9 mouse cellular contexts compared by ENCODE assay signal in the genomic region with DNA sequence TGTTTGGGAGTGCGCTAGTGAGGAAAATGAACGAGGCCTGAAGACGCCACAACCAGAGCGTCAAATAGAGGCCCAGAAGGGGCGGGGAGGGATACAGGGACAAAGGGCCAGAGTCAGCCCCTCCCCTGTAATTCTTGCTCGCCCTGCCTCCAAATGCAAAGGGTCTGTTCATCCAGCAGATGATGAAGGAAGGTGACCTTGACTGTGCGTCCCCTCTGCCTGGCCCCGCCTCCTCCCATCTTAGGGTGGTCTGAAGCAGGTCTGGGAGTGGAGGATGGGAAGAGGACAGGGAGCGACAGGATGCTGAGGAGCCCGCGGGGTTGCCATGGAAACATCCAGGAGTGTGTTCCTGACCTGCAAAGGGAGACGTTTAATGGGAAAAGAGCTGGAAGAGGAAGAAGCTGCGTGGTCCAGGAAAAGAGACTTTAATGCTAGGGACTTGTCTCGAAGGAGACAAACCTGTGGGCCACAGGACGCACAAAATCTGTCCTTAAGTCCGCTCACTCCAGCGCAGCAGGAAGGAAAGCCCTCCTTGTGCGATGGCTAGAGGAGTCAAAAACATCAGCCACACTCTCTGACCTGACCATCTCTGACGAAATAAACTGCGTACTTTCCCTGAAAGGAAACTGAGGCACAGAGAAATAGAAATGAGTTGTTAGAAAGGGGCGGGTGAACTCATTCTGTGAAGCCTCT. TPM values are rescaled to one million over a fixed set of nuclear protein-coding genes. Genes with fewer than 3 reads are reported as not detected.
DNase-seq lines count a peak whose midpoint lies in the region; ATAC-seq and TF ChIP-seq lines count a peak whose summit lies in the region.
"Had no signal": no experiment of that assay in that cellular context is flagged by ENCODE, and none has a peak within 500 bp of the region (broad histone marks: within the 10 kb centered on the region; RNA-seq: fewer than 3 reads in every experiment).

No protein-coding gene starts in this region.

- no peaks in the 10 kb centered on the region for H3K36me3 ChIP-seq in kidney, postnatal 0 days (ENCODE audit: insufficient read depth, low read length)
- no peaks in the 10 kb centered on the region for H3K36me3 ChIP-seq in forebrain, embryonic 12.5 days (replicated peaks)

- no peaks in the 10 kb centered on the region for H3K9me3 ChIP-seq in kidney, postnatal 0 days (replicated peaks; ENCODE audit: low read length)
- H3K9me3 ChIP-seq in forebrain, embryonic 12.5 days = no peaks in the 10 kb centered on the region

- no peak overlapping the region for H3K9ac ChIP-seq in kidney, postnatal 0 days (ENCODE audit: low read depth, low read length)
- H3K9ac ChIP-seq in forebrain, embryonic 12.5 days = peak overlapping the region; percentile 51

- 0 out of 2 replicates have a peak overlapping the region, but pooled peaks have one; percentile 13 for H3K4me2 ChIP-seq in kidney, postnatal 0 days (ENCODE audit: low read length)
- peak overlapping the region; percentile 51 for H3K4me2 ChIP-seq in forebrain, embryonic 12.5 days

- no peak for ATAC-seq in kidney, postnatal 0 days (replicated peaks; ENCODE audit: low FRiP score, low read depth)
- ATAC-seq in forebrain, embryonic 12.5 days (ENCODE audit: low FRiP score) = peak; percentile 92

- H3K4me1 ChIP-seq in kidney, postnatal 0 days (replicated peaks; ENCODE audit: insufficient read depth, low read length) = no peaks in the 10 kb centered on the region
- H3K4me1 ChIP-seq in forebrain, embryonic 12.5 days = peaks cover 27% of the 10 kb centered on the region

- H3K4me3 ChIP-seq in kidney, postnatal 0 days (replicated peaks; ENCODE audit: low read depth, low read length) = no peak overlapping the region
- peak overlapping the region; percentile 31 for H3K4me3 ChIP-seq in forebrain, embryonic 12.5 days (replicated peaks)

- intact Hi-C loops in left cerebral cortex, postnatal 4 days (cut with DNase I) = no loop called here

- H3K27ac ChIP-seq in kidney, postnatal 0 days = no peak overlapping the region
- peak overlapping the region; percentile 81 for H3K27ac ChIP-seq in forebrain, embryonic 12.5 days

- 10% methylated on average over 21 of the region's 21 CpGs for WGBS in kidney, postnatal 0 days
- WGBS in forebrain, embryonic 12.5 days = 1% methylated on average over 21 of the region's 21 CpGs

- DNase-seq in kidney, postnatal 0 days (ENCODE audit: low spot score) = no peak
- no peak for DNase-seq in kidney, postnatal 10 days
- peak; percentile 81 for DNase-seq in left cerebral cortex, postnatal 4 days
- peak; percentile 64 for DNase-seq in right cerebral cortex, postnatal 14 days
- no peak for DNase-seq in gastrocnemius, postnatal 4 days (ENCODE audit: low spot score in 2 of 2)
- no peak for DNase-seq in thymus, postnatal 36 days
- DNase-seq in kidney, adult 11 months = no peak

- H3K27me3 ChIP-seq in kidney, postnatal 0 days (ENCODE audit: insufficient read depth, low read length) = peaks cover 6% of the 10 kb centered on the region; the same call in 1 of the 2 replicates
- peaks cover 7% of the 10 kb centered on the region; the same call in 1 of the 2 replicates for H3K27me3 ChIP-seq in forebrain, embryonic 12.5 days

- no peak for TF ChIP-seq CTCF in kidney, postnatal 0 days (IDR thresholded peaks at IDR 0.05; ENCODE audit: low read depth)

RNA-seq across cellular contexts. Expression of a gene that starts 0.6 kb away (rescaled TPM):
- 0.60 and 0.68 TPM in 2 replicates for polyA plus RNA-seq in kidney, postnatal 0 days (2015; fragmentation: Nextera tagmentation; extraction: Ambion mirVana)
- 11.1 and 12.4 TPM in 2 replicates for polyA plus RNA-seq in forebrain, embryonic 12.5 days (2016; fragmentation: Nextera tagmentation; extraction: Ambion mirVana)
- total RNA-seq in left cerebral cortex, postnatal 4 days (2021) = 10 to 100 TPM; 18.7 to 27.1 TPM
- under 1 TPM in 1 of 2 experiments, not detected in 1; 0.23 TPM for total RNA-seq in gastrocnemius, postnatal 4 days (2021)
- total RNA-seq: liver, adult 2 months had no signal
- polyA plus RNA-seq: liver, adult 2 months had no signal

RNA-seq across cellular contexts. Expression of a gene that starts 22.1 kb away (rescaled TPM):
- polyA plus RNA-seq in kidney, postnatal 0 days (2015; fragmentation: Nextera tagmentation; extraction: Ambion mirVana) = 8.2 and 9.2 TPM in 2 replicates
- 16.3 and 19.3 TPM in 2 replicates for polyA plus RNA-seq in forebrain, embryonic 12.5 days (2016; fragmentation: Nextera tagmentation; extraction: Ambion mirVana)
- 100 to 1,000 TPM; 102 to 105 TPM for total RNA-seq in left cerebral cortex, postnatal 4 days (2021)
- total RNA-seq in gastrocnemius, postnatal 4 days (2021) = 10 to 100 TPM; 17.6 TPM

RNA-seq across cellular contexts. Expression of a gene that starts 32.0 kb away (rescaled TPM):
- 0.79 and 1.1 TPM in 2 replicates for polyA plus RNA-seq in kidney, postnatal 0 days (2015; fragmentation: Nextera tagmentation; extraction: Ambion mirVana)
- polyA plus RNA-seq in forebrain, embryonic 12.5 days (2016; fragmentation: Nextera tagmentation; extraction: Ambion mirVana) = 1.6 and 2.8 TPM in 2 replicates
- total RNA-seq in left cerebral cortex, postnatal 4 days (2021) = 1 to 10 TPM in 1 of 2 experiments, under 1 TPM in 1; 0.92 to 1.4 TPM
- total RNA-seq in gastrocnemius, postnatal 4 days (2021) = 1 to 10 TPM; 1.4 to 1.7 TPM

RNA-seq across cellular contexts. Expression of a gene that starts 39.0 kb away (rescaled TPM):
- 28.3 and 31.0 TPM in 2 replicates for polyA plus RNA-seq in kidney, postnatal 0 days (2015; fragmentation: Nextera tagmentation; extraction: Ambion mirVana)
- polyA plus RNA-seq in forebrain, embryonic 12.5 days (2016; fragmentation: Nextera tagmentation; extraction: Ambion mirVana) = 55.2 and 55.9 TPM in 2 replicates
- total RNA-seq in left cerebral cortex, postnatal 4 days (2021) = 10 to 100 TPM; 12.5 to 13.8 TPM
- 10 to 100 TPM; 12.3 to 13.6 TPM for total RNA-seq in gastrocnemius, postnatal 4 days (2021)

RNA-seq across cellular contexts. Expression of a gene that starts 39.6 kb away (rescaled TPM):
- polyA plus RNA-seq in kidney, postnatal 0 days (2015; fragmentation: Nextera tagmentation; extraction: Ambion mirVana) = 0.76 and 0.92 TPM in 2 replicates
- 1.2 and 1.7 TPM in 2 replicates for polyA plus RNA-seq in forebrain, embryonic 12.5 days (2016; fragmentation: Nextera tagmentation; extraction: Ambion mirVana)
- total RNA-seq in left cerebral cortex, postnatal 4 days (2021) = 1 to 10 TPM; 2.6 to 3.1 TPM
- under 1 TPM; 0.15 to 0.18 TPM for total RNA-seq in gastrocnemius, postnatal 4 days (2021)
- total RNA-seq: liver, adult 2 months had no signal
- polyA plus RNA-seq: liver, adult 2 months had no signal

Comparison
In these comparisons a context has a peak if more than half of its experiments do, and no peak if none do; other contexts are left out.
1. DNase-seq: peak in left cerebral cortex, postnatal 4 days (single experiment) and right cerebral cortex, postnatal 14 days (single experiment); none in kidney, postnatal 0 days (single experiment), kidney, postnatal 10 days (single experiment), gastrocnemius, postnatal 4 days (0 of 2), thymus, postnatal 36 days (0 of 2) and kidney, adult 11 months (single experiment).
2. RNA of a gene that starts 0.6 kb away (total RNA-seq): 18.7 to 27.1 TPM in left cerebral cortex, postnatal 4 days; 0.23 TPM in gastrocnemius, postnatal 4 days; every median in the first group is over 10 times any median in the second.
3. RNA of a gene that starts 22.1 kb away (total RNA-seq): 102 to 105 TPM in left cerebral cortex, postnatal 4 days; 17.6 TPM in gastrocnemius, postnatal 4 days; every median in the first group is over 4 times any median in the second.